Mouse (Mus musculus) embryonic facial prominence, embryonic 12.5 days (tissue): Measurements from ENCODE around the gene Tmem178b. TPM values are rescaled to one million over a fixed set of nuclear protein-coding genes. Genes with fewer than 3 reads are reported as not detected.

ENCODE experiments used
- ATAC-seq: fragments of 200-750 bp; cut with Nextera tagmentation; 2 replicates; pipeline ENCODE4 v1.8.0; 2017; ENCODE audit not compliant: insufficient number of reproducible peaks, insufficient read depth, low FRiP score, low TSS enrichment
- H3K27ac ChIP-seq: fragments of 300-500 bp; sonication (generic); 2 replicates; pipeline ENCODE4 v1.5.1; 2016; ENCODE audit warnings: mild to moderate bottlenecking
- H3K27me3 ChIP-seq: fragments of 300-500 bp; sonication (generic); 2 replicates; pipeline ENCODE4 v1.6.1; 2016; ENCODE audit warnings: mild to moderate bottlenecking, moderate library complexity
- H3K36me3 ChIP-seq: fragments of 300-500 bp; sonication (generic); 2 replicates; pipeline ENCODE4 v1.6.1; 2016; ENCODE audit warnings: mild to moderate bottlenecking
- H3K4me1 ChIP-seq: fragments of 300-500 bp; sonication (generic); 2 replicates; pipeline ENCODE4 v1.6.1; 2016
- H3K4me2 ChIP-seq: fragments of 300-500 bp; sonication (generic); replicated peaks from 2 replicates; pipeline ENCODE4 v1.6.1; 2016; ENCODE audit warnings: mild to moderate bottlenecking, moderate library complexity
- H3K4me3 ChIP-seq: fragments of 300-500 bp; sonication (generic); 2 replicates; pipeline ENCODE4 v1.5.1; 2016; ENCODE audit warnings: mild to moderate bottlenecking
- H3K9ac ChIP-seq: fragments of 300-500 bp; sonication (generic); 2 replicates; pipeline ENCODE4 v1.6.1; 2016; ENCODE audit warnings: mild to moderate bottlenecking, moderate library complexity
- H3K9me3 ChIP-seq: fragments of 300-500 bp; sonication (generic); 2 replicates; pipeline ENCODE4 v1.6.1; 2016; ENCODE audit warnings: mild to moderate bottlenecking, moderate library complexity
- WGBS: fragments of 180-500 bp; shearing (Covaris S2); methylation state at CpG from one replicate; pipeline ENCODE4 v1.1.7; 2016; 5-methylcytosine and 5-hydroxymethylcytosine counted together
- polyA plus RNA-seq: library from polyadenylated mRNA; unstranded; fragments of >200 nt; fragmentation: Nextera tagmentation; extraction: Ambion mirVana; gene quantifications from 2 replicates; pipeline ENCODE4 v1.2.1, GENCODE M21; 2016

The Tmem178b gene
- polyA plus RNA-seq, 1 experiment from 2014 or later, result 2.2 TPM

DNA sequence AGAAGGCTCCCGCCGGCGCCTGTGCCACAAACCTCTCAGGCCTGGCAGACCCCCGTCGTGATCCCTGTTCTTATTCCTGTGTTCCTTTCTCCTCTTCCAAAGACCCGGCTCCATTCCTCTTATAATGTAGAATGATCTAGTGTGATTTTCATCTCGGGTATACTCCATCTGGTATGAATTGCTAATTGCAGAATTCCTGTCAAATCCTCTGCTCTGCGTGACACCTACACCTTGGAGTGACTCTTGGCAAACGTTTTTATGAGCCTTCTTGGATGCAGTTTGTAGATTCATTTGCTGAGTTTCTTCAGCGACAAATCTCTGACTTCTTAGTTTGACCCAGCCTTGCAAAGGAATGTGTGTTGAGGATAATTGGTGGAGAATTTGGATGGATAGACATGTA is 53.4 kb downstream of the Tmem178b start:
- Histone ChIP-seq H3K4me1 (no peaks in the 10 kb centered on the region), H3K27me3 (no peaks in the 10 kb centered on the region), H3K4me2 (no peak overlapping the region), H3K27ac (no peak overlapping the region), H3K4me3 (no peak overlapping the region), H3K36me3 (no peaks in the 10 kb centered on the region), H3K9me3 (no peaks in the 10 kb centered on the region), H3K9ac (no peak overlapping the region)
- WGBS, result 82% methylated on average over 10 of the region's 10 CpGs
- no peak for ATAC-seq

DNA sequence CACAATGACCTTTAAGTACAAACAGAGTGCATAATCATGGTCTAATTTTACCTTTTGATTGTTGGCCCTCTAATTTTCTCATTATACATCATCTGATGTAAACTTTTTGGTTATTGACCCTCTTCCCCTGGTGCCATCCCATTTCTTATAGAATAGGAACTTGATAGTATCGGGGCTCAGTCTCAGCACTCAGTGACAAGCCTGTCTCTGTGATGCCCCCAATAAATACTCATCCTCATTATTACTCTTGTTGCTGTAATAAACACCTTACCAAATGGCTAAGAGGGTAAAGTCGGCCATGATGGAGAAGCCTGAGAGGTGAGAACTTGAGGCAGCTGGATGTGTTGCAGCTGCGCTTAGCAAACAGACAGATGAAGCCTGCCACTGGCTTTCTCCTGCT is 63.5 kb downstream of the Tmem178b start:
- Histone ChIP-seq H3K9ac (no peak overlapping the region), H3K27ac (no peak overlapping the region), H3K4me1 (no peaks in the 10 kb centered on the region), H3K27me3 (no peaks in the 10 kb centered on the region), H3K9me3 (no peaks in the 10 kb centered on the region), H3K36me3 (no peaks in the 10 kb centered on the region), H3K4me3 (no peak overlapping the region), H3K4me2 (no peak overlapping the region)
- ATAC-seq, result no peak
- WGBS, result 85% methylated on average over 3 of the region's 3 CpGs

DNA sequence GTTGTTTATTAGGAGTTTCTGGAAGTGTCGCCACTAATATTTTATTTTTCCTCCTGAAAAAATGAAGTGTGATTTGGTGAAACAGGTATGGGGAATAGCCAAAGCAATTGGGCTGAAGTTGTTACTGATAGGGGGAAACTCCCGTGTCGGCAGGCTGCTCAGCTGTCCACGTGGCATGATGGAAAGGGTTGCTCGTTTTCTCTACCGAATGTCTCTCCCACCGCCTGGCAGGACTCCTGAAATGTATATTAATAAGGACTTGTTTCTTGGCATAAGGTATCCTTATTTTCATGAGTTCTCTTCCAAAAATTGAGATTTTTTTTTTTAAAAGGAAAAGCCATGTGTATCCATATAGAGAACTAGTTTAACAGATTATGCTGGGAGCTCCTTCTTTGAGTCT is 67.8 kb downstream of the Tmem178b start:
- no peak overlapping the region for H3K27ac ChIP-seq
- no peaks in the 10 kb centered on the region for H3K4me1 ChIP-seq
- no peaks in the 10 kb centered on the region for H3K36me3 ChIP-seq
- no peaks in the 10 kb centered on the region for H3K27me3 ChIP-seq
- 92% methylated on average over 7 of the region's 7 CpGs for WGBS
- no peak for ATAC-seq
- H3K9me3 ChIP-seq, result no peaks in the 10 kb centered on the region
- H3K4me2 ChIP-seq, result no peak overlapping the region
- H3K9ac ChIP-seq, result no peak overlapping the region
- H3K4me3 ChIP-seq, result no peak overlapping the region

DNA sequence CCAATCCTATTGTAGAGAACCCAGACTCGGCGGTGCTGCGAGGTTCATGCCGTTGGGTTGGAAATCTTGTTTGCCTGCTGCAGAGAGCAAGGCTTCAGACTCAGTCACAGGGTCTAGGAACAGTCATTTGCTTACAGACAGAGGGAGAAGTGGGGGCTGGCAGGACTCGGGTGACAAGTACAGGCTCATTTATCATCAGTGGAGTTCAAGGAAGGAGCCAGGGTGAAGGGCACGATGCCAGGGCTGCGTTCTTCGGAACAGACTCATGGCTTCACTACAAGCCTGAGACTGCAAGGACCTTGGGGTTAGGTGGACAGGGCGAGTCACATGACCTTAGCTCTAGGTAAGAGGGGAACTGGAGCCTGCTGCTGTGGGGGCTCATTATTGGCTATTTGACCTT is 71.8 kb downstream of the Tmem178b start:
- H3K4me3 ChIP-seq, result no peak overlapping the region
- no peaks in the 10 kb centered on the region for H3K9me3 ChIP-seq
- H3K9ac ChIP-seq, result no peak overlapping the region
- H3K4me2 ChIP-seq, result no peak overlapping the region
- no peaks in the 10 kb centered on the region for H3K4me1 ChIP-seq
- H3K27ac ChIP-seq, result no peak overlapping the region
- ATAC-seq, result no peak
- H3K36me3 ChIP-seq, result no peaks in the 10 kb centered on the region
- 59% methylated on average over 9 of the region's 9 CpGs for WGBS
- H3K27me3 ChIP-seq, result no peaks in the 10 kb centered on the region

DNA sequence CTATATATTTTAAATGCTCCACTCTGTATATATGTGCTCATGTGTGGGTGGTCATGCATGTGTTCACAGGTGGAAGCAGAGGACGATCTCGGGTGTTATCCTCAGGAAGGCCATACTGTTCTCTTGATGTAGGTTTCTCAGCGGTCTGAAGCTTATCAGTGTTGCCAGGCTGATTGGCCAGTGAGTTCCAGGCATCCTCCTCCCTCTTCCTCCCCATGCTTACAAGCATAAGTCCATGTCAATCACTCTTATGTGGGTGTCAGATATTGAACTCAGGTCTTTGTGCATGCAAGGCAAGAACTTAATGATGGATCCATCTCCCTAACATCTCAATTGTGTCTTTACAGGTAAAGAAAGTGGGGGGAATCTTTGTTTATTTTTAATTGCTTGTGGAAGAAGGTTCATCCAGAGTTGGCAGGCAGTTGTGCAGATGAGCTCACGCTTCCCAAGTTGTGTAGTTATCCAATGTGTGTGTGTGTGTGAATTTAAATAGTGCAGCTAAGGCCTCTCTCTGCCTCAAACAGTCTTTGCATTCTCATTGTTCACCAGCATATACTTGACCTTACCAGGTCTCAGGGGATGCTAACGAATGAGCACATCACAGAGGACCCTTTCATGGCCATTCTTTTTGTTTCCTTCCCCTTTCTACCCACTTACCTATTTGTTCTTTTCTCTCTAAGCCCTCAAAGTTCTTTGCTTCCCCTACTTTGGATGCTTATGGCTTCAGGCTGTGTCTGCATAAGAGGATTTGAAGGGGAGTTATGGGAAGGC is 72.8 kb downstream of the Tmem178b start:
- no peaks in the 10 kb centered on the region for H3K9me3 ChIP-seq
- ATAC-seq, result no peak
- no peak overlapping the region for H3K9ac ChIP-seq
- H3K4me1 ChIP-seq, result no peaks in the 10 kb centered on the region
- no peak overlapping the region for H3K27ac ChIP-seq
- no peaks in the 10 kb centered on the region for H3K27me3 ChIP-seq
- H3K4me3 ChIP-seq, result no peak overlapping the region
- H3K4me2 ChIP-seq, result no peak overlapping the region
- no peaks in the 10 kb centered on the region for H3K36me3 ChIP-seq
- 75% methylated on average over 5 of the region's 5 CpGs for WGBS

DNA sequence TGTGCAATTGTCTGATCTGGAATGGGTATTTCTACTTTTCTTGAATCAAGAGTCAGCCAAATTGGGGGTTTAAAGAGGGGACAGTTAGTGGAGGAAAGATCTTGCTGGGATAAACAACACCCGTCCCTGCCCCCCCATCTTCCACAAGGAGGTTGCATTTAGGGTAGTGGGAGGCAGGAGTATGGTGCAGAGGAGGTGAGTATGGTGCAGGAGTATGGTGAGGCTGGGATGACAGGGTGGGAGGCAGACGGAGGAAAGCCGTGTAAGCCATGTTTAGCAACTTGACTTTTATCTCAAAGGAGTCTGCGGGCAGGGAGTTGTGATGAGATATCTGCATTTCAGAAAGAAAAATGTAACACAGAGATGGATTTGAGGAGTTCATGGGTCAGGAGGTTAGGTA is 73.5 kb downstream of the Tmem178b start:
- no peak overlapping the region for H3K9ac ChIP-seq
- H3K9me3 ChIP-seq, result no peaks in the 10 kb centered on the region
- H3K4me3 ChIP-seq, result no peak overlapping the region
- H3K27ac ChIP-seq, result no peak overlapping the region
- 85% methylated on average over 4 of the region's 4 CpGs for WGBS
- no peak overlapping the region for H3K4me2 ChIP-seq
- no peaks in the 10 kb centered on the region for H3K36me3 ChIP-seq
- H3K27me3 ChIP-seq, result no peaks in the 10 kb centered on the region
- H3K4me1 ChIP-seq, result no peaks in the 10 kb centered on the region
- ATAC-seq, result no peak

DNA sequence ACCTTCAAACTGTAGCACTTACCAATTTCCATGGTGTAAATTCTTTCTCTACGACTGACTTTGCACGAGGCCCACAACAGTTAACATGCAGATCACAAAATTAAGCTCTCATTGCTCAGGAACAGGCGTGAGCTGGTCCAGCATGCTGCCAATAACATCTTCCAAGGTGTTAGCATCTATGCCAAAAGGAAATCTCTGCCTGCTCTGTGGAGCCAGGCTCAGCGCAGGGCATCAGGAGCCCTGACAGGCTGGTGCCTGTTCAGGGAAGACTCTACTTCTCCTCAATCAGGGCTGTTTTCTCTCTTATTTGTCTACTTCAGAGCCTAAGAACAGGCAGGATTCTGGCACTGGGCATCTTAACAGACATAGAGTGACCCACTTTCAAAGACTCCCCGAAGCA is 80.9 kb downstream of the Tmem178b start:
- Histone ChIP-seq H3K4me2 (no peak overlapping the region), H3K9me3 (no peaks in the 10 kb centered on the region), H3K36me3 (no peaks in the 10 kb centered on the region), H3K4me1 (no peaks in the 10 kb centered on the region), H3K9ac (no peak overlapping the region), H3K4me3 (no peak overlapping the region), H3K27ac (no peak overlapping the region), H3K27me3 (no peaks in the 10 kb centered on the region)
- ATAC-seq, result no peak
- WGBS, result 92% methylated on average over 5 of the region's 5 CpGs

DNA sequence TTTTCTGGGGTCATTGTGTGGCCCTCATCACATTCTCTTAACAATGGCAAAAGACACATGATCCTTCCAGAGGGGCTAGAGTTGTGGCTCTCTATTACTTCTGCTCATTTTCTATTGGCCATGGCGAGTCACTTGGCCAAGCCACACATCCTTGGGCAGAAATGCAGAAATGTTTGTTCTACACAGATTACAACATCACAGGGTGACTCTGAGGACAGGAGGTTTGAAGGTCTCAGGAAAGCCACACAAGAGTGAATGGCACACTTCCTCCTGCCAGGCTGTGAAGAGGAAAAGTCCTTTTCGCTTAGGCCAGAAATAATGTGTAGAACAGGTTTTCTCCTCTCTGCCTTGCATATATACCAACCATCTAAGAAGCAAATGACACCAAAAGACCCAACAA is 82.1 kb downstream of the Tmem178b start:
- H3K27me3 ChIP-seq, result no peaks in the 10 kb centered on the region
- WGBS, result 88% methylated on average over 2 of the region's 2 CpGs
- H3K36me3 ChIP-seq, result no peaks in the 10 kb centered on the region
- H3K9me3 ChIP-seq, result no peaks in the 10 kb centered on the region
- no peak overlapping the region for H3K27ac ChIP-seq
- H3K4me1 ChIP-seq, result no peaks in the 10 kb centered on the region
- H3K9ac ChIP-seq, result no peak overlapping the region
- H3K4me3 ChIP-seq, result no peak overlapping the region
- H3K4me2 ChIP-seq, result no peak overlapping the region
- ATAC-seq, result no peak

DNA sequence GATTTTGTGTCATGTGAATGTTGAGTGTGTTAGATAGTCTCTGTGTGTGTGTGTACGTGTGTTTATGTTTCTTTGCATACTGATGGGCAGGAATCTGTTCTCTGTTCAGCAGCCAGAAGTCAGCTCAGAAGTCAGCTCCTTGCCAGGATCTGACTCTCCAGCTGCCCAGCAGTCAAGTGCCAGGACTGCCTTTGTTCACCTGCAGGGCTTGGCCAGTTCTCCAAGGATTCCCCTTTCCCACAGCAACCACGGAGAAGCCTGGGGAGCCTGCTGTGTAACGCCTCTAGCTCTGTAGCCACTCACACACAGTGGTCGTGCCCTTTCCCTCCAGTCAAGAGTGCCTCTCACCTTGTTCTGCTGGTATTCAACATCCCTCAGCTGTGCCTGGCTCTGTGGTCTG is 91.5 kb downstream of the Tmem178b start:
- Histone ChIP-seq H3K9me3 (no peaks in the 10 kb centered on the region), H3K4me3 (no peak overlapping the region), H3K4me2 (no peak overlapping the region), H3K27ac (no peak overlapping the region), H3K4me1 (no peaks in the 10 kb centered on the region), H3K36me3 (no peaks in the 10 kb centered on the region), H3K9ac (no peak overlapping the region), H3K27me3 (no peaks in the 10 kb centered on the region)
- 68% methylated on average over 4 of the region's 4 CpGs for WGBS
- ATAC-seq, result no peak

DNA sequence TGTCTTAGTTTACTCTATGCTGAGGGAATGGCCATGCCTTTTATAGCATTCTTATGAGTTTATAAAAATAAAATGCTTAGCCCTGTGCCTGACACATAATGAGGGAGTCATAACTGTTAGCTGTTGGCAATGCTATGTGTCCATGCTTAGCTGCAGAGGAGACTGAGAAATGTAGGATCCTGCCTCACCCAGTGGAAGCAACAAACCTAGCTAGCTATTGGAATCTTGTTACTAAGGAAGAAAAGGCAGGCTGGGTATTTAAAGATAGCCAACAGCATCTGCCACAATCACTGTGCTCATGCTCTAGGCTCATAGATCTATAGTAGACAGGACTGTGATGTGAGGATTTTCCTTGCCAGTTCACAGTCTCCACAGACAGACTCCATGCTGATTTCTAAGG is 97.2 kb downstream of the Tmem178b start:
- Histone ChIP-seq H3K9ac (no peak overlapping the region), H3K36me3 (no peaks in the 10 kb centered on the region), H3K4me3 (no peak overlapping the region), H3K27ac (no peak overlapping the region), H3K4me1 (no peaks in the 10 kb centered on the region), H3K9me3 (peaks cover under 1% of the 10 kb centered on the region; the same call in 1 of the 2 replicates), H3K27me3 (no peaks in the 10 kb centered on the region), H3K4me2 (no peak overlapping the region)
- ATAC-seq, result no peak

DNA sequence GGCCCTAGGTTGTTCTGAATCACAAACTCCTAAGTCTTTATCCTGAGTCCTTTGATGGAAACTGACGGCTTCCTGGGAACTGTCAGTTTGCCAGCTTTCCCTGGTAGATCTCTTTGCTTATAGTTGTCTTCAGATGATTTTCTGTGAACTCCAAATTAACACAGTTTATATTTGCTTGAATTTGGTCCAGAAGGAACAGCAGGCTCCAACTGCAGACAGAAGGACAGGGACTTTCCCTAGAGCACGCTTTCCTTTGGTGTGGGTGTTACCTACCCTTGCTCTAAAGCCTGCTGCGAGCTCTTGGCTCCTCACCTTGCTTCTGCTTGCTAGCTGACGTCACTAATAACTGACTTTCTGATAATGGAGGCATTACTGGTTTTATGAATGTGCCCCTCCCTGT is 105.9 kb downstream of the Tmem178b start:
- Histone ChIP-seq H3K4me1 (no peaks in the 10 kb centered on the region), H3K36me3 (no peaks in the 10 kb centered on the region), H3K9me3 (peaks cover 4% of the 10 kb centered on the region; the same call in 1 of the 2 replicates), H3K4me2 (no peak overlapping the region), H3K4me3 (no peak overlapping the region), H3K27ac (no peak overlapping the region), H3K27me3 (no peaks in the 10 kb centered on the region), H3K9ac (no peak overlapping the region)
- ATAC-seq, result no peak
- 82% methylated on average over 4 of the region's 4 CpGs for WGBS

DNA sequence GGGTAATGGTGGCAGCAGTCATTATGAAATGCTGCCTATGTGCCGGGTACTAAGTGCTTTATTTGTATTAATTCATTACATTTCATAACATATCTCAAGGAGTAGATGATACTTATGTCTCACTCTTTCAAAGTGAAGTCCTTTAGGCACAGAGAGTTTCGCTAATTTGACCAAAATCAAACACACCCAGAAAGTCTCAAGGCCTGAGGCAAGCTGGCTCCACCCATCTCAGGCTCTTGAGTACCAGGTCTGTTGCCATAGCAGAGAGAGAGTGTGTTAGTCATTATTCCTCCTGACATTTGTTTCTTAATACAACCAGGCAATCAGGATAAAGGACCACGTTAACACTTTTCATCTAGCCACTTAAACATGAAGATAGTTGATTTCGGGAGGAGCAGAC is 117.7 kb downstream of the Tmem178b start:
- H3K4me3 ChIP-seq, result no peak overlapping the region
- no peak overlapping the region for H3K4me2 ChIP-seq
- WGBS, result 86% methylated on average over 4 of the region's 4 CpGs
- no peak for ATAC-seq
- no peak overlapping the region for H3K9ac ChIP-seq
- H3K27me3 ChIP-seq, result no peaks in the 10 kb centered on the region
- H3K9me3 ChIP-seq, result no peaks in the 10 kb centered on the region
- H3K36me3 ChIP-seq, result no peaks in the 10 kb centered on the region
- no peak overlapping the region for H3K27ac ChIP-seq
- H3K4me1 ChIP-seq, result no peaks in the 10 kb centered on the region

DNA sequence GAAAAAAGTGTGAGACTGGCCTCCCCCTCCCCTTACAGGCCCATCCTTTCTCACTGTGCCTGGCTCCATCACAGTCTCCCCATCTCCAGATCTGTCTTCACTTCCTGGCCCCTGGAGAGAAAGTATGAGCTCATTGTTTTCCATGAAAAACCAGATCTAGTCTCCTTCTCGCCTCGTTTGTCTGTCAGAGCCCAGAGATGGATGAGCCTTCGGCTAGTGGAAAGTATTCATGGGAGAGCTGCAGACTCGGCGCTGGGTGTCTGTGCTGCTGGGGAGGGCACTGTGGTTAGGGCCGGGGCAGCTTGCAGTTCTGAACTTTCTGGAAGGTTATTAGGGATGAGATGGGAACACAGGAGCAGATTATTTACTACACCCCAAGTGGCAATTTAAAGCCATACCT is 118.9 kb downstream of the Tmem178b start:
- Histone ChIP-seq H3K27me3 (no peaks in the 10 kb centered on the region), H3K4me3 (no peak overlapping the region), H3K4me2 (no peak overlapping the region), H3K9me3 (no peaks in the 10 kb centered on the region), H3K36me3 (no peaks in the 10 kb centered on the region), H3K27ac (no peak overlapping the region), H3K9ac (no peak overlapping the region), H3K4me1 (no peaks in the 10 kb centered on the region)
- no peak for ATAC-seq
- WGBS, result 63% methylated on average over 6 of the region's 6 CpGs
